Mouse (Mus musculus) midbrain, embryonic 15.5 days (tissue): ENCODE measurements around the gene Scn7a. TPM values are rescaled to one million over a fixed set of nuclear protein-coding genes. Genes with fewer than 3 reads are reported as not detected.
A peak's percentile ranks its signal among the peaks of the same experiment; 100 is the strongest.

Source experiments
- ATAC-seq: fragments of 200-750 bp; cut with Nextera tagmentation; replicated peaks from 2 replicates; pipeline ENCODE4 v1.8.0; 2017; ENCODE audit warnings: moderate TSS enrichment
- H3K27ac ChIP-seq: fragments of 300-500 bp; sonication (generic); 2 replicates; pipeline ENCODE4 v1.5.1; 2015; ENCODE audit warnings: mild to moderate bottlenecking, inconsistent platforms
- H3K27me3 ChIP-seq: fragments of 300-500 bp; sonication (generic); replicated peaks from 2 replicates; pipeline ENCODE4 v1.6.1; 2015; ENCODE audit warnings: inconsistent platforms
- H3K36me3 ChIP-seq: fragments of 300-500 bp; sonication (generic); replicated peaks from 2 replicates; pipeline ENCODE4 v1.6.1; 2015; ENCODE audit warnings: inconsistent platforms
- H3K4me1 ChIP-seq: fragments of 300-500 bp; sonication (generic); 2 replicates; pipeline ENCODE4 v1.6.1; 2015; ENCODE audit warnings: inconsistent platforms
- H3K4me2 ChIP-seq: fragments of 300-500 bp; sonication (generic); 2 replicates; pipeline ENCODE4 v1.6.1; 2015; ENCODE audit warnings: inconsistent platforms, mild to moderate bottlenecking, moderate library complexity
- H3K4me3 ChIP-seq: fragments of 300-500 bp; sonication (generic); 2 replicates; pipeline ENCODE4 v1.5.1; 2015; ENCODE audit warnings: mild to moderate bottlenecking, inconsistent platforms
- H3K9ac ChIP-seq: fragments of 300-500 bp; sonication (generic); 2 replicates; pipeline ENCODE4 v1.6.1; 2015; ENCODE audit warnings: mild to moderate bottlenecking, inconsistent platforms
- H3K9me3 ChIP-seq: fragments of 300-500 bp; sonication (generic); 2 replicates; pipeline ENCODE4 v1.6.1; 2016; ENCODE audit warnings: inconsistent platforms
- WGBS: fragments of 180-500 bp; shearing (Covaris S2); methylation state at CpG from one replicate; pipeline ENCODE4 v1.1.7; 2015; ENCODE audit warnings: mixed read lengths; 5-methylcytosine and 5-hydroxymethylcytosine counted together
- polyA plus RNA-seq: library from polyadenylated mRNA; unstranded; fragments of >200 nt; fragmentation: Nextera tagmentation; extraction: Ambion mirVana; gene quantifications from 2 replicates; pipeline ENCODE4 v1.2.1, GENCODE M21; 2015

Scn7a gene
- polyA plus RNA-seq, 1 experiment from 2014 or later, result 0.17 TPM

DNA sequence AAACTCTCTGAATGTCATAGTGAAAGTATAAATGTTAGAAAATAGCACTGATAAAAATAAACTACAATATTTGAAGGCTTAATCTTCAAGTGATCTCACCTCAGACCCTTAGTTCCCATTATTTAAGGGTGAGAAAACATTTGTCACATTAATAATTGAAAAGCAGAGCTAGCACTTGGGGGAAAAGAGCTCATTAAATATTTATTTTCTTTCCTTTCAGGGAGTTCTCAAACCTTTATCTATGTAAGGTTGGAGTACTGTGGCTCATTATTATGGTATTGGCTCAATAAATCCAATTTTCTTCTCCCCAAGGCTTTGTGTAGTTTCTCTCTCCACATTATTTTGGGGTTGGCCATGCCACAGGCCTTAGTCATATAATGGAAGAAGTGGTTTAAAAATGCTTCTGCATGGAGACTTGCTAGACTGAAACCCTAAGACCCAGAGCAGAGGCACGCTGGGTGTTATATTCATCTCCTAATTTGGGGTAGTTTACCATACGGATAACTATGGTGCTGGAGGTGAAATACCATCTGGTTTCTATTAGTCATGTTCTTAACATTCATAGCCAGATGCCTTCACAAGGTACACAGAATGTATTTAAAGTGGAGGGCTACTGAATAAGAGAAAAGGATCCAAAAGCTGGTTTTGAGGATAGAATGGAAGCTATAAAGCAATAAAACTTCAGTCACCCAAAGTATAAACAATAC, 57.7 kb downstream of the Scn7a start:
- H3K4me2 ChIP-seq, result no peak overlapping the region
- no peaks in the 10 kb centered on the region for H3K36me3 ChIP-seq
- H3K9me3 ChIP-seq, result no peaks in the 10 kb centered on the region
- no peaks in the 10 kb centered on the region for H3K27me3 ChIP-seq
- no peaks in the 10 kb centered on the region for H3K4me1 ChIP-seq
- no peak overlapping the region for H3K9ac ChIP-seq
- no peak overlapping the region for H3K27ac ChIP-seq
- WGBS, result 54% methylated on average over 2 of the region's 2 CpGs
- peak; percentile 58; the same call in 1 of the 2 replicates for ATAC-seq
- H3K4me3 ChIP-seq, result no peak overlapping the region

DNA sequence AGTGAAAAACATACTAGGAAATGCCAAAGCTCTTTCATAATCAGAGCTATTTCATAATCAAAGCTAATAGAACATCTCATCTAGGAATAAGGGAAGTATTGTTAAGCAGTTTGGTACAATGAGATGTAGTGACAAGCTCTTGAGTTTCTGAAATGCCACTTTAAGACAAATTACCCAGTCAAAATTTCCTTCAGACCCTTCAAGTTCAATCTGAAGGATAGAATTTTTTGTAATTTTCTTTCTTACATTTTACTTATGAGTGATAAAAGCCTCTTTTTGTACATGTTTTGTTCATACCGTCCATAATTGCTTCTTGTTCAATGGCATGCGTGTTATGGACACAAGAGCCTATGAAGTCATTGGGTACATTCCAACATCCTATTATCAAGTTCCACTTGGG, 72.6 kb downstream of the Scn7a start:
- Histone ChIP-seq H3K4me2 (no peak overlapping the region), H3K9ac (no peak overlapping the region), H3K36me3 (no peaks in the 10 kb centered on the region), H3K4me3 (no peak overlapping the region), H3K27ac (no peak overlapping the region), H3K4me1 (no peaks in the 10 kb centered on the region), H3K9me3 (no peaks in the 10 kb centered on the region), H3K27me3 (no peaks in the 10 kb centered on the region)
- WGBS, result 88% methylated on average over 2 of the region's 2 CpGs
- no peak for ATAC-seq

DNA sequence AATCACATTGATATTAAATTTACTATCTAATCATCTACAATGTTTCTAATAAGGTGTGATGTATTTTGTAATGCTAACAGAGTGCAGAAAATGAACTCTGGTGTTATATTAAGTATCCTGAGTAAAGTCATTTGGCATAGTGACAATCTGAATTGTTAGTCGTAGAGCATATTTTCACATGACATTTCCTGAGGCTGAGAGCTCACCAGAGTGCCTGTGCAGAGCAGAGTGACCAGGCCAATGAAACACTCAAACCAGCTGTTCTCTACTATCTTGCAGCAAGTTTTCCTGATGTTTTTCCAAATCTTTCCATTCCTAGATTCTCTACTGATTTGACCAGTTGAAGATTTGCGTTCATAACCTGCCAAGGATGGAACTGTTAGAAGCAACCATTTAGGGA, 92.4 kb downstream of the Scn7a start:
- Histone ChIP-seq H3K9me3 (no peaks in the 10 kb centered on the region), H3K27me3 (no peaks in the 10 kb centered on the region), H3K27ac (no peak overlapping the region), H3K4me1 (no peaks in the 10 kb centered on the region), H3K4me2 (no peak overlapping the region), H3K36me3 (no peaks in the 10 kb centered on the region), H3K4me3 (no peak overlapping the region), H3K9ac (no peak overlapping the region)
- no peak for ATAC-seq
- WGBS, result 85% methylated on average over 2 of the region's 2 CpGs

DNA sequence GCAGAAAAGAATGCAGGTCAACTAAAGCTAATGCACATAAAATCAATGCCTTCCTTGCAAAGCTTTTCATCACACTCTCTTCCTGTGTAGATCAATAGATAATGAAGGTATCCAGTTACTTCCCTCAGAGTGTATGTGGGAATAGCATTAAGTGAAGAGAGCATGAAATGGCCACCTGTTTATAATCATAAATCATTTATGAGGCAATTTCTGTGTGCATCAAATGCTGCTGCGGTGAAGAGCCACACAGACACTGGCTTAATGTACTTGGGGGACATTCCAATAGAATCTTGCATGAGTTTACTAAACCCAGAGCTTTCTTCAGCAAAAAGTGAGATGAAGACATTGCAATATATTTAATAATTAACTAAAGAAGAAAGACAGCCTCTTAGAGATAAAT, 122.7 kb downstream of the Scn7a start:
- no peaks in the 10 kb centered on the region for H3K27me3 ChIP-seq
- no peak overlapping the region for H3K9ac ChIP-seq
- no peak overlapping the region for H3K27ac ChIP-seq
- ATAC-seq, result no peak
- H3K36me3 ChIP-seq, result no peaks in the 10 kb centered on the region
- H3K4me3 ChIP-seq, result no peak overlapping the region
- no peaks in the 10 kb centered on the region for H3K4me1 ChIP-seq
- H3K9me3 ChIP-seq, result no peaks in the 10 kb centered on the region
- no peak overlapping the region for H3K4me2 ChIP-seq
- 51% methylated on average over 1 of the region's 1 CpGs for WGBS

DNA sequence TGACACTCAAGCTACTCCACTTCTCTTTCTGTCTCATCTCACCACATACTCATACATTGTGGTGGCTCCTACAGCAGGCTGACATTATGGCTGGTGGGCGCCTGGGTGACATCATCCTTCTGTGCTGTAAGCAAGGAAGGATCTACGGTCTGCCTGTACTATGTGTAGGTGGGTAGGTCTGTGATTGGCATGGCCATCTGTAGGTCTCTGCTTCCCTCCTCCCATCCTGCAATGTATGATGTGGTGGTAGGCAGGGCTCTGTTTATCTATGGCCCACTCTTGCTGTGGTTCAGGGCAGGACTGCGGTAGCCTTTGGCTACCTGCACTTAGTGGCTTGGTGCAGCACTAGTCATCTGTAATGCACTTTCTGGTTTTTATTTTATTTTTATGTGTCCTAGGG, 128.3 kb downstream of the Scn7a start:
- no peak overlapping the region for H3K9ac ChIP-seq
- no peaks in the 10 kb centered on the region for H3K27me3 ChIP-seq
- no peak overlapping the region for H3K27ac ChIP-seq
- H3K4me2 ChIP-seq, result no peak overlapping the region
- WGBS, result 88% methylated on average over 3 of the region's 3 CpGs
- no peaks in the 10 kb centered on the region for H3K9me3 ChIP-seq
- H3K36me3 ChIP-seq, result no peaks in the 10 kb centered on the region
- H3K4me3 ChIP-seq, result no peak overlapping the region
- ATAC-seq, result no peak
- no peaks in the 10 kb centered on the region for H3K4me1 ChIP-seq

DNA sequence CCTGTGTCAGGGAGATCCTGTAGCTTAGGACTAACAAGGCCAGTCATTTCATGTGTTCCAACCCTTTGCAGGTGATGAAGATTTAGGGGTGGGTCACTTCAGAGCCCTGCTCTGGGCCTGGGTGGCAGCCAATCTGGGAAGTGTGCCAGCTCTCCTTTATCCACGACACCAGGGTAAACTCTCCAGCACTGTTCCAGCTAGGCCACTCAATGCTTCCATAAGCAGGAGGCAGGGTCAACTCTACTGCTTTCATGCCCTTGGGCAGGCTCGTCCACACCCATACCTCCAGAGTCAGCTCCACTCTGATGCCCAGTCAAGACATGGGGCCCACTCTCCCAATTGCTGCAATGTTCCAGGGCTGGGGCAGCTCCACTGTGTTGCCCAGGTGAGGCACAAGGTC, 129.3 kb downstream of the Scn7a start:
- Histone ChIP-seq H3K4me3 (no peak overlapping the region), H3K27me3 (no peaks in the 10 kb centered on the region), H3K36me3 (no peaks in the 10 kb centered on the region), H3K9ac (no peak overlapping the region), H3K4me2 (no peak overlapping the region), H3K4me1 (no peaks in the 10 kb centered on the region), H3K27ac (no peak overlapping the region), H3K9me3 (no peaks in the 10 kb centered on the region)
- ATAC-seq, result no peak
- WGBS, result 75% methylated on average over 2 of the region's 2 CpGs

DNA sequence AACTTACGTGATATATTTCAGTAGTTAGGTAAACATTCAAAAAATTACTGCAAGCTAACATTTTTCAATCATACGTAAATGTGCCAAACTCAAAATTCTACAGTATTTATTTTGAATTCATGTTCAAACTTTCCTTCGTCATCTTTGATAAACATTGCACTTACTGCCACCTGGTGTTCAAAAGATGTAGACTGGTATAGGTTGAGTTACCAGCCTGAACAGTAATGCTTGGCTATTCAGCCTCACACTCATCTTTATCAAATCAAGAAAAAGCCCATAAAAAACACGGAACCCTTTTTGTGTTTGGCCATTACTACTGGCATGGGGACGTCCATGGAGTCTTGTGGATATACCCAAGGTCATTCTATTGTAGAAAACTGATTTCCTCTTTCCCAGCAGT, 140.3 kb downstream of the Scn7a start:
- H3K27ac ChIP-seq, result no peak overlapping the region
- H3K9me3 ChIP-seq, result no peaks in the 10 kb centered on the region
- H3K27me3 ChIP-seq, result no peaks in the 10 kb centered on the region
- no peaks in the 10 kb centered on the region for H3K36me3 ChIP-seq
- 30% methylated on average over 5 of the region's 5 CpGs for WGBS
- H3K4me3 ChIP-seq, result no peak overlapping the region
- no peak overlapping the region for H3K4me2 ChIP-seq
- peak; percentile 67; the same call in 1 of the 2 replicates for ATAC-seq
- no peak overlapping the region for H3K9ac ChIP-seq
- H3K4me1 ChIP-seq, result no peaks in the 10 kb centered on the region

DNA sequence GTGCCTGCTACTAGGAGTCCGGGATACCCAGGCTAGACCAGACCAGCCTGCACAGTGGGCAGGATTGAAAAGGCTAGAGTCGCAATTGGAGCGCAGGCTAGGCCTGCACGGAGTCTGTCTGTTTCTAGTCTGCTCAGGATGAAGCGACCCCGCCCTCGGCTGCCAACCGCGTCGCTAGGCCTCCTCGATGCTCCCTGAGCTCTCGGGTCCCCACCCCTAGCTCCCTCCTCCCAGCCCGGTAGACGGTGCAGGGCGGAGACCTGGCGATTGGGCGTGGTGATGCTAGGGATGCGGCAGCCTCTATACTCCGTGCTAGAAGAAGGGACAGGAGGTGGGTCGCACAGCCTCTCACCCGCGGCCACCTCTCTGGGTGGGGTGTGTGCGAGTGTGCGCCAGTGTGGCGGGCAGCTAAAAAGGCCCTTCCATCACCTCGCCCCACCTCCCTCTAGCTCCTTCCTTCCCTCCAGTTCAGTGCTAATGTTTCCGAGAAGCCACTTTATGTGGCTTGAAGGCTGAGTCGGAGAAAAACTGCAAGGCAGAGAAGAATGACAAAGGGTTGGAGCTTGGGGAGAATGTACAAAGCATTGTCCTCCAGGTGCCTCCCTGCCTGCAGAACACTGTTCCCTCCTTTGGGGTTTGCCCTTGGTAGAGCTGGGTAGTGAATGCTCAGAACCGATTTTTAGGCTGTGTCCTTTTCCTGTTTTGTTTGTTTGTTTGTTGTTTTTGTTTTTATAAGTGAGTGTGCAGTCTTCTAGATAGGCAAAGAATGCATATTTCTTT, 149.9 kb downstream of the Scn7a start, which contains the start of gene Scn9a:
Gene Scn9a, minus strand, starts transcription at position 383 of the 780 bp plus-strand sequence.
- peak within 1 kb of the TSS; percentile 53 for H3K4me3 ChIP-seq
- H3K9ac ChIP-seq, result peak within 1 kb of the TSS; percentile 69
- ATAC-seq, result peak; percentile 95
- peaks cover 13% of the 10 kb centered on the region for H3K4me1 ChIP-seq
- no peaks in the 10 kb centered on the region for H3K36me3 ChIP-seq
- WGBS, result 2% methylated on average over 29 of the region's 29 CpGs
- H3K4me2 ChIP-seq, result peak within 1 kb of the TSS; percentile 68
- H3K27me3 ChIP-seq, result no peaks in the 10 kb centered on the region
- no peaks in the 10 kb centered on the region for H3K9me3 ChIP-seq
- H3K27ac ChIP-seq, result peak within 1 kb of the TSS; percentile 74

DNA sequence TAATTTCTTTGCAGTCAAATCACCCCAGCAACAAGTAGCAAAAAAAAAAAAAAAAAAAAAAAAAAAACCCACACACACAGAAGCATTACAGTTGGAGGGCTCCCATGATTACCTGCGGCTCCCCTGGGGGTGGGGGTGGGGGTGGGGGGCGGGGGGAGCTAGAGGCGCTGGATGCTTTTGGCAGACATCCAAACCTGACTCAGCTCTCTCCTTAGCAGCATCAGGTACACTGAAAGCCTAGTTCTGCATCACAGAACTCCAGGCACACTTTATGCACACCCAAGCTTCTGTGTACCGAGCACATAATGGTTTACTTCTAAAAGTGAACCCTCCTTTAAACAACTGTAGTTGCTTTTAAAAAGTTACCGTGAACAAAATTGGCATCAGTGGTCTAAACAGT, 152.0 kb downstream of the Scn7a start:
- no peak for ATAC-seq
- no peak overlapping the region for H3K9ac ChIP-seq

More for the DNA sequence above, 152.0 kb downstream of the Scn7a start:
- Histone ChIP-seq H3K4me3 (peak overlapping the region; percentile 12; the same call in 1 of the 2 replicates), H3K4me2 (peak overlapping the region; percentile 35), H3K27me3 (no peaks in the 10 kb centered on the region), H3K9me3 (no peaks in the 10 kb centered on the region), H3K36me3 (no peaks in the 10 kb centered on the region), H3K4me1 (peaks cover 13% of the 10 kb centered on the region), H3K27ac (no peak overlapping the region)
- WGBS, result 26% methylated on average over 5 of the region's 5 CpGs

Other genes starting within 250 kb of the Scn7a start
- 12.4 and 13.7 TPM in 2 replicates for gene Scn9a, start 150.0 kb downstream of the Scn7a start, polyA plus RNA-seq